Mouse (Mus musculus) mature B cell (primary cell): Measurements from ENCODE around the gene Bend3.

Experiments
- in situ Hi-C: fragments of 300-500 bp; cut with MboI; formaldehyde crosslinking; loops from 2 replicates; pipeline ENCODE4 v1.14.3; 2019

Gene Bend3

GRCm38 (mm10) chr10:43478751-43479435 lies at the start of gene Bend3:
Gene Bend3 (plus strand): TSS chr10:43478831.
- in situ Hi-C loops = no loop called here

- in situ Hi-C loops = no loop called here
Measured at GRCm38 (mm10) chr10:43430606-43431005, 48.0 kb upstream of the Bend3 start.

GRCm38 (mm10) chr10:43434326-43434725 lies 44.3 kb upstream of the Bend3 start:
- in situ Hi-C loops = no loop called here

- in situ Hi-C loops = no loop called here
Measured at GRCm38 (mm10) chr10:43435757-43436156, 42.9 kb upstream of the Bend3 start.

- in situ Hi-C loops = no loop called here
Measured at GRCm38 (mm10) chr10:43439492-43439941, 39.1 kb upstream of the Bend3 start.

- in situ Hi-C loops = no loop called here
Measured at GRCm38 (mm10) chr10:43440050-43440449, 38.6 kb upstream of the Bend3 start.

GRCm38 (mm10) chr10:43440981-43441740 lies 37.5 kb upstream of the Bend3 start:
- in situ Hi-C loops = no loop called here

- in situ Hi-C loops = no loop called here
Measured at GRCm38 (mm10) chr10:43448656-43449055, 30.0 kb upstream of the Bend3 start.

GRCm38 (mm10) chr10:43451848-43452662 lies 26.6 kb upstream of the Bend3 start:
- in situ Hi-C loops = no loop called here

- in situ Hi-C loops = no loop called here
Measured at GRCm38 (mm10) chr10:43452663-43452996, 26.0 kb upstream of the Bend3 start.

- in situ Hi-C loops = no loop called here
Measured at GRCm38 (mm10) chr10:43454219-43454618, 24.4 kb upstream of the Bend3 start.

GRCm38 (mm10) chr10:43454671-43455070 lies 24.0 kb upstream of the Bend3 start:
- in situ Hi-C loops = no loop called here

- in situ Hi-C loops = no loop called here
Measured at GRCm38 (mm10) chr10:43462821-43463220, 15.8 kb upstream of the Bend3 start.

GRCm38 (mm10) chr10:43463227-43463626 lies 15.4 kb upstream of the Bend3 start:
- in situ Hi-C loops = no loop called here

- in situ Hi-C loops = no loop called here
Measured at GRCm38 (mm10) chr10:43466223-43466622, 12.4 kb upstream of the Bend3 start.

- in situ Hi-C loops = no loop called here
Measured at GRCm38 (mm10) chr10:43467659-43468058, 11.0 kb upstream of the Bend3 start.

GRCm38 (mm10) chr10:43468293-43468692 lies 10.3 kb upstream of the Bend3 start:
- in situ Hi-C loops = no loop called here

- in situ Hi-C loops = no loop called here
Measured at GRCm38 (mm10) chr10:43475376-43475775, 3.3 kb upstream of the Bend3 start.

- in situ Hi-C loops = no loop called here
Measured at GRCm38 (mm10) chr10:43477459-43477858, 1.2 kb upstream of the Bend3 start.

- in situ Hi-C loops = no loop called here
Measured at GRCm38 (mm10) chr10:43477865-43478681, 558 bp upstream of the Bend3 start.

GRCm38 (mm10) chr10:43479436-43480157 lies 966 bp downstream of the Bend3 start:
- in situ Hi-C loops = no loop called here
